Mouse (Mus musculus) lung, embryonic 15.5 days (tissue): ENCODE results near the gene Bahcc1. TPM values are rescaled to one million over a fixed set of nuclear protein-coding genes. Genes with fewer than 3 reads are reported as not detected.

Experiments
- ATAC-seq: fragments of 200-750 bp; cut with Nextera tagmentation; 2 replicates; pipeline ENCODE4 v1.8.0; 2017; ENCODE audit warnings: moderate number of reproducible peaks, borderline replicate concordance; ENCODE audit not compliant: low FRiP score, low TSS enrichment; ENCODE audit errors: extremely low read depth
- H3K27ac ChIP-seq: fragments of 300-500 bp; sonication (generic); 2 replicates; pipeline ENCODE4 v1.5.1; 2015; ENCODE audit warnings: moderate library complexity, mild to moderate bottlenecking, inconsistent platforms
- H3K27me3 ChIP-seq: fragments of 300-500 bp; sonication (generic); 2 replicates; pipeline ENCODE4 v1.6.1; 2015; ENCODE audit warnings: inconsistent platforms
- H3K36me3 ChIP-seq: fragments of 300-500 bp; sonication (generic); 2 replicates; pipeline ENCODE4 v1.6.1; 2015; ENCODE audit warnings: inconsistent platforms
- H3K4me1 ChIP-seq: fragments of 300-500 bp; sonication (generic); 2 replicates; pipeline ENCODE4 v1.6.1; 2015; ENCODE audit warnings: inconsistent platforms
- H3K4me2 ChIP-seq: fragments of 300-500 bp; sonication (generic); 2 replicates; pipeline ENCODE4 v1.6.1; 2015; ENCODE audit warnings: inconsistent platforms, mild to moderate bottlenecking, moderate library complexity
- H3K4me3 ChIP-seq: fragments of 300-500 bp; sonication (generic); 2 replicates; pipeline ENCODE4 v1.5.1; 2015; ENCODE audit warnings: mild to moderate bottlenecking, inconsistent platforms
- H3K9ac ChIP-seq: fragments of 300-500 bp; sonication (generic); 2 replicates; pipeline ENCODE4 v1.6.1; 2015; ENCODE audit warnings: inconsistent platforms
- H3K9me3 ChIP-seq: fragments of 300-500 bp; sonication (generic); 2 replicates; pipeline ENCODE4 v1.6.1; 2016; ENCODE audit warnings: inconsistent platforms
- WGBS: fragments of 180-500 bp; shearing (Covaris S2); methylation state at CpG from one replicate; pipeline ENCODE4 v1.1.7; 2015; 5-methylcytosine and 5-hydroxymethylcytosine counted together
- polyA plus RNA-seq: library from polyadenylated mRNA; unstranded; fragments of >200 nt; fragmentation: Nextera tagmentation; extraction: Ambion mirVana; gene quantifications from 2 replicates; pipeline ENCODE4 v1.2.1, GENCODE M21; 2015

The Bahcc1 gene
- polyA plus RNA-seq: 8.7 and 9.2 TPM in 2 replicates

DNA sequence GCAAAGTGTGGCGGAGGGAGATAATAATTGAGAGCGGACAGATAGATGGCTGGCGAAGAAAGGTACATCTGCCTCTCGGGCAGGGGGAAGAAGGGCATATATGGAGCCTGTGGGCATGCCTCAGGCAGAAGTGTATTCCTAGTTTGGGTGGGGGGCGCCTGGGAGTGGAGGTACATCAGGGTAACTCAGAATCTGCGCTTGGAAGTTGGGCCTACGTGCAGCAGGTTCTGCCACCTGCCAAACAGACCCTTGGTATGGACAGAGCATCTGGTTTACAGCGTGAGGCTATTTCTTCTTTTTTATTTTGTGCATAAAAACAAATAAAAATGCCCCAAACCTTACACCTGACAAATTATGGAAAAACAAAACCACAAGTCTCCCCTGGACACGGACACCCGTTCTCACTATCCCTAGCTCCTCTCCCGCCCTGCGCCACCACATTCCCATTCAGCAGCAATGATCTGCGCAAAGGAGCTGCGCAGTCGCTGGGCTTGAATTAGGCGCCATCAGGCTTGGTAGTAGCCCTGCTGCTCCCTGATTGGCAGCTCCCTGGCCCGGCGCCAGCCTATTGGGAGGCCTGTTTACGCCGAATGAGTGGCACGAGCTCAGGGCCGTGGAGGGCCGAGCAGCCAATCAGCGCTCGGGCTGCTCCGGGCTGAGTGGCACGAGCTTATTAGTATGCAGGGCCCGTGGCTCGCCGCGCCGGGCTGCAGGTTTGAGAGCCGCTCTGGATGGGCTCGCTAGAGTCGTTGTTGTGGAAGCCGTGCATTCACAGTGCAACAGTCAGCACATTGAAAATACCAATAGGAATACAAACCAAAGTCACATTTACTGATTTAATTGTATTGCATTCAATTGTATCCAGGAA, at the start of gene Bahcc1:
Gene Bahcc1, plus strand, starts transcription at position 718 of the 868 bp plus-strand sequence.
- Histone ChIP-seq H3K27me3 (no peaks in the 10 kb centered on the region), H3K9ac (peak within 1 kb of the TSS; percentile 92), H3K4me1 (peaks cover 33% of the 10 kb centered on the region), H3K9me3 (no peaks in the 10 kb centered on the region), H3K27ac (peak within 1 kb of the TSS; percentile 86), H3K4me2 (peak within 1 kb of the TSS; percentile 92), H3K36me3 (no peaks in the 10 kb centered on the region), H3K4me3 (peak within 1 kb of the TSS; percentile 62)
- ATAC-seq: peak; percentile 91
- WGBS: under 1% methylated on average over 36 of the region's 36 CpGs

DNA sequence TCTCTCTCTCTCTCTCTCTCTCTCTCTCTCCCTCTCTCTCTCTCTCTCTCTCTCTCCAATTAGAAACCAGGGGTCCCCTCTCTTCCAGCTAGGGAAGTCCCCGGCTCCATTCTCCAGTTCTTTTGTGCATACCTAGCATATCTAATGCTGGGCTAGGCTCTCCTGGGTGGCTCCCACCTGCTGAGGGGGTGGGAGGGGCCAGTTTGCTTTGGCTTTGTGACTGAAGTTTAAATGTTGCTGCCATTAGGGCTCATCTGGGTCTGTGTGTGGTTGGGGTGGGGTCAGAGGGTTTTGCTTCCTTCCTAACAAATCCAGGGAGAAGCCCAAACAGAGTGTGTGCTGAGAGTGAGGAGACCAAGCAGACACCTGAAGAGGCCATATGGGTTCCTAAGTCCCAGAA, 49.6 kb upstream of the Bahcc1 start:
- no peaks in the 10 kb centered on the region for H3K9me3 ChIP-seq
- ATAC-seq: 0 out of 2 replicates have a peak, but pooled peaks have one; percentile 24
- H3K4me3 ChIP-seq: no peak overlapping the region
- H3K9ac ChIP-seq: 0 out of 2 replicates have a peak overlapping the region, but pooled peaks have one; percentile 19
- H3K27me3 ChIP-seq: no peaks in the 10 kb centered on the region
- H3K4me1 ChIP-seq: peaks cover 49% of the 10 kb centered on the region
- H3K36me3 ChIP-seq: no peaks in the 10 kb centered on the region
- H3K27ac ChIP-seq: peak overlapping the region; percentile 93
- peak overlapping the region; percentile 87; the same call in 1 of the 2 replicates for H3K4me2 ChIP-seq
- 43% methylated on average over 1 of the region's 1 CpGs for WGBS

DNA sequence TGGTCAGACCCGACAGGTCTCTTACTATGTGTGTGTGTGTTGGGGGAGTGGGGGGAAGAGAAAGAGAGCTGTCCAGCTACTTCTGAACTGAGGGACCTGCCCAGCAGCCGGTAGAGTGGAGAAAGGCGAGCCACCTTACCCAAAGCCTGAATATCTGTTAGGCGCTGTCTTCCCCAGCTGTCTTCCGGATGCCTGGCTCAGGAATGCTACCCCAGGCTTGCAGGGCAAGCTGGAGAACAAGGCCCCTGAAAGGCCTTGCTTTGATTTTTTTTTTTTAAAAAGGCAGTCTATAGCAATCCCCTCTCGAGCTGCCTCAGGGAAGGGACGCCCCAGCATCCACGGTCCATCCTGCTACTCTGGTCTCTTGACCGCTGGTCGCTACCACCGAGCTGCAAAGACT, 49.0 kb upstream of the Bahcc1 start:
- peak overlapping the region; percentile 93 for H3K27ac ChIP-seq
- H3K9ac ChIP-seq: 0 out of 2 replicates have a peak overlapping the region, but pooled peaks have one; percentile 19
- no peak for ATAC-seq
- H3K36me3 ChIP-seq: no peaks in the 10 kb centered on the region
- no peaks in the 10 kb centered on the region for H3K27me3 ChIP-seq
- WGBS: 43% methylated on average over 11 of the region's 11 CpGs
- H3K4me1 ChIP-seq: peaks cover 49% of the 10 kb centered on the region
- H3K4me2 ChIP-seq: peak overlapping the region; percentile 87; the same call in 1 of the 2 replicates
- H3K9me3 ChIP-seq: no peaks in the 10 kb centered on the region
- peak overlapping the region; percentile 10; the same call in 1 of the 2 replicates for H3K4me3 ChIP-seq

DNA sequence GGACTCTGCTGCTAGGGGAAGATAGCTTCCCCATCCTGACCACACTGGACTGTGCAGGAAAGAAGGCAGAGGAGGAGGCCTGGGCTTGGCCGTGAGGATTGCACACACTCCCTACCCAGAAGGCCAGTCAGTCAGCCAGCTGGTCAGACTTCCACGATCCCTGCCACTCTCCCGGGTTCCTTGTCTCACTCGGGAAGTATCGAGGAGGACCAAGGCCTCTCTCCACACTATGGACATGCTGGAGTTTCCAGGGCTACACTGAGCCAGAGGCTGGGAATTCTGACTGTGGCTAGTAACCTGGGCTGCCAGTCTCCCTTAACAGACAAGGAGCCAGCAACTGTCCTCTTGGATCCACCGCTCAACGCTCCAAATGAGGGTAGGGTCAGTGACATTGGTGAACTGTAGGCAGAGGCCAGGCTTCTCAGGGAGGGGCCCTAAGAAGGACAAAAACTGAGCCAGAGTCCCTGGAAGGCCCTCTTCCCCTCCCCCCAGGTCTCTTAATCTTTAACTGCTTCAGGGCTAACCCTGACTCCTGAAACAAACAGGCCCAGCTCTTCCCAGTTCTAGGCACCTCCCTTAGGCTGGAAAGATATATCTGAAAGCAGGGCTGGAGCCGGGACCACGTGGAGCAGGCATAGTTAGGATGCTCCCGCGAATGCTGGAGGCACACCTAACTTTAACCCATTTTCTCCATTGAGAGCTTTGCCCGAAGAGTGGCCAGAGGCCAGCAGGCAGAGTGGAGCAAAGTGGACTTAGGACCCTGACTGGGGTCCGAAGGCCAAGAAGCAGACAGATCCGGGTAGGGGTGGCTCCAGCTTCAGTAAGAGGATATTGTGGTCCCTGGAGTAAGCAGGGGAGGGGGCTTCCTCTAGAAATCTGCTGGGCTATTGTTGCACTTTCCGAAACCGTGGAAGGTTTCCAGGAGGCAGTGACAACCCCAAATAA, 48.1 kb upstream of the Bahcc1 start:
- Histone ChIP-seq H3K27me3 (no peaks in the 10 kb centered on the region), H3K4me1 (peaks cover 49% of the 10 kb centered on the region)
- WGBS: 17% methylated on average over 16 of the region's 16 CpGs

DNA sequence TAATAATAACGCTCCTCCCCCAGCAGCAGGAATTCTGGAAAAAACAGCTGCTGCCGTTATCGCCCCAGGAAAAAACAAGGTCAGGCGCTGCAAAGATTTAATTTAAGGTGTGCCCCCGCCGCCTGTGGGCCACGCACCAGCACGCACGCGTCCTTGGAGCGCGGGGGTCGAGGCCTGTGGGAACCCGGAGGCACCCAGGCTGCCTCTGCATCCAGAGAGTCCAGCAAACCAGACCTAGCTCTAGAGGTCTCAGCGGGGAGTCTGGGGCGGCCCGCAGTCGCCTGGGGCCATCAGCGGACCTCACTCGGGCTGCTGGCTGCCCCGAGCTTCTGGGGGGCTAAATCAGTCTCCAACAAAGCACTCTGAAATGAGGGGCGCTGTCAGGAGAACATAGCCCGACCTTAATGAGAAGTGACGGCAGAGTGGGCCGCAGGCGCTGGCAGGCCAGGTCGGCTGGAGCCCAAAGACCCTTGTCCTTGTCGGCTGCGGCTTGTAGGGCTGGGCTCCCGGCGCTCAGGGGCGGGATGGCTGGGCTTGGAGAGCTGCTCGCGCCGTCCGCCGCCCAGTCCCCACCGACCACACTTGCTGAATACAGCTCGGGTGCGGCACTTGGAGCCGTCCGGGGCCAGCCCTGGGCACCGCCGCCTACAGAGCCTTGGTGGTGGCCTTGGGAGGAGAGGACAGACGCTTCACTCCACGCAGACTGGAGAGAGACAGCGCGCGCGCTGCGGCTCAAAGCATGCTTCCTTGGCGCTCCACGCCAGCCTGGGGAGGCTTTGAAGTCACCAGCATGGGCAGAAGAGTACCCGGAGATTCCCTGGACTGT, 47.2 kb upstream of the Bahcc1 start:
- Histone ChIP-seq H3K27ac (peak overlapping the region; percentile 93), H3K4me3 (peak overlapping the region; percentile 63), H3K9me3 (no peaks in the 10 kb centered on the region), H3K9ac (peak overlapping the region; percentile 83), H3K27me3 (no peaks in the 10 kb centered on the region), H3K4me2 (peak overlapping the region; percentile 87), H3K36me3 (no peaks in the 10 kb centered on the region), H3K4me1 (peaks cover 53% of the 10 kb centered on the region)
- ATAC-seq: no peak
- 6% methylated on average over 50 of the region's 54 CpGs for WGBS

More for the DNA sequence above, 48.1 kb upstream of the Bahcc1 start:
- Histone ChIP-seq H3K4me3 (peak overlapping the region; percentile 63), H3K9ac (peak overlapping the region; percentile 83), H3K36me3 (no peaks in the 10 kb centered on the region), H3K27ac (peak overlapping the region; percentile 93), H3K9me3 (no peaks in the 10 kb centered on the region), H3K4me2 (peak overlapping the region; percentile 87)
- ATAC-seq: no peak

DNA sequence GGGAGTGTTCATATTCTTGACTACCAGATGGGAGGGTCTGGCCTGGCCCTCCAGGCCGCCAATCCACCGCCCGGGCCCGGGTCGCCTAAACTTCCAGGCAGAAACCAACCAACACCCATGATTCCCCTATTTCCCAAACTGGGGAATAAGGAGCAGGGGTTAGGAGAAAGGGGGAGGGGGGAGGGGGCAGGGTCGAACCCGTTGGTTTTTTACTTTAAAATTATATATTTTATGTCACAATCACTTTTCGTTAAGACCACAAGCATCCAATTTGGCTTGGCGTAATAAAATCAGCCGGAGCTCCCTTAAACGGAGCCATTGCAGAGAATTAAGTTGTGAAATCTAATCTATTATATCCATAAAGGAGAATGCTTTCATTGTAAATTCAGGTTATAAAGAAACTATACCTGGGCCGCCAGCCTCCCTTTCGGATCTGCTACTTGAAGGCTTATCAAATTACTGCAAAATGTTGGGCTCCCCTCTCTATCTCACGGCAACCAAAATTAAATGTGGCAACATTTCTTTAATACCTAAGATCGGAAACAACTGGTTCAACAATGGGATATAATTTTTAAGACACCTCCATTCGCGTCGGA, 46.5 kb upstream of the Bahcc1 start:
- Histone ChIP-seq H3K9me3 (no peaks in the 10 kb centered on the region), H3K4me3 (peak overlapping the region; percentile 63), H3K9ac (peak overlapping the region; percentile 83), H3K4me2 (peak overlapping the region; percentile 87), H3K4me1 (peaks cover 57% of the 10 kb centered on the region), H3K27me3 (no peaks in the 10 kb centered on the region), H3K27ac (peak overlapping the region; percentile 93), H3K36me3 (no peaks in the 10 kb centered on the region)
- ATAC-seq: no peak
- 19% methylated on average over 18 of the region's 18 CpGs for WGBS

DNA sequence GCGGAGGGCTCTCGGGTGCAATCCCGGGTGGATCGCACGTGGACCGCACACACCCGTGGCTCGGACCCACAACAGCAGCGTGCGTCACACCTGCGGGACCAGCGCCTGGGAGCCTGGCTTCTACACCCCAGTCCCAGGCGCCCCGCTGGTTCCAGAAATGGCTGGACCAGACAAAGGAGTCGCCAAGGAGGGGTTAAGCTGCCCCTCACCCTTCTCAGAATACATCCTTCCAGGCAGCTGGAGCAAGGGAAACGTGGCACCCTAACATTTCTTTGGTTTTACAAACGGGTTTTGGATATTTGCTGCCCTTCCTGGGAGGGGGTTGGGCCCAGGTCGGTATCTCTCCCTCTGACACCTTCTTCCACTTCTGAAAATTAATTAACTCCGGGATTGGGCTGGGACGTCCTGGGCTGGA, 45.9 kb upstream of the Bahcc1 start:
- Histone ChIP-seq H3K4me2 (peak overlapping the region; percentile 87), H3K4me3 (peak overlapping the region; percentile 63), H3K9ac (peak overlapping the region; percentile 83), H3K9me3 (no peaks in the 10 kb centered on the region), H3K4me1 (peaks cover 60% of the 10 kb centered on the region), H3K27ac (peak overlapping the region; percentile 93), H3K36me3 (no peaks in the 10 kb centered on the region), H3K27me3 (no peaks in the 10 kb centered on the region)
- no peak for ATAC-seq
- WGBS: 5% methylated on average over 20 of the region's 20 CpGs

DNA sequence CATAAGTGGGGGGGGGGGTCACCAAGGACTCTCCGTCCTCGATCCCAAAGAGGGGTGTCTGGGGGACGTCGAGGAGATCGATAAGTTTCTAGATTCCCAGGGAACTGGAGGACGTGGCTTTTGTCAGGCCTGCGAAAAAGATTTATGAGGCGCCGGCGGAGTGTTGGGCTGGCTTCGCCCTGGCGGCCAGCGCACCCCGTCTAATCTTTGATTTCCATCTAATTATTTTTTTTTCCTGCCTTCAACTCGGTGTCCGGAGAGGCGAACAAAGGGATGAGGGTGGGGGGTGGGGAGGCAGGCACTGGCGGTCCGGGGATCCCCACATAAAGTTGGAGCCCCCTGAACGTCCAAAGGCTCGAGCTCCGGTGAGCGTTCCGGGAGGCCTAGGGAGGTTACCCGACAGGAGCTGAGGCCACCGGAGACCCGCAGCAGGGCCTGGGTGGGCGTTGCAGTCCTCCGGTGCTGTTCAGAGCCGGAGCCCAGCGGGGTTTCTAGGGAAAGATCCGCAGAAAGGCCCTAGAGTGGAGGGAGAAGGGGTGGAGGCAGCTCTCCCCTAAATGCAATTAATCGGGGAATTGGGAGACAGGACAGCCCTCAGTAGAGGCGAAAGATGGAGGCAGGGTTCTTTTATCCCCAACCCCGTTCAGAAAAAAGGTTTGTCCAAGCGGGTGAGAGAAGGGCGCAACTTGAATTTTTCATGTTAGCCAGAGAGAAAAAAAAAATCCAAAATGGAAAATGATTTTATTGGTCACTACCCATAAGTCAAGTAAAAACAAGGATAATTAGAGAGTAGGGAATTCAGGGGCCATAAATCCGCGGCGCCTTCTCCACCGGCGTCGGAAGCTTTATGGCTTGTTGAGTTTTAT, 45.3 kb upstream of the Bahcc1 start:
- WGBS: under 1% methylated on average over 43 of the region's 43 CpGs
- H3K36me3 ChIP-seq: no peaks in the 10 kb centered on the region
- H3K4me2 ChIP-seq: peak overlapping the region; percentile 87
- peak overlapping the region; percentile 83 for H3K9ac ChIP-seq
- ATAC-seq: no peak
- peak overlapping the region; percentile 93 for H3K27ac ChIP-seq
- H3K4me1 ChIP-seq: peaks cover 55% of the 10 kb centered on the region
- peak overlapping the region; percentile 63 for H3K4me3 ChIP-seq
- no peaks in the 10 kb centered on the region for H3K9me3 ChIP-seq
- H3K27me3 ChIP-seq: no peaks in the 10 kb centered on the region

DNA sequence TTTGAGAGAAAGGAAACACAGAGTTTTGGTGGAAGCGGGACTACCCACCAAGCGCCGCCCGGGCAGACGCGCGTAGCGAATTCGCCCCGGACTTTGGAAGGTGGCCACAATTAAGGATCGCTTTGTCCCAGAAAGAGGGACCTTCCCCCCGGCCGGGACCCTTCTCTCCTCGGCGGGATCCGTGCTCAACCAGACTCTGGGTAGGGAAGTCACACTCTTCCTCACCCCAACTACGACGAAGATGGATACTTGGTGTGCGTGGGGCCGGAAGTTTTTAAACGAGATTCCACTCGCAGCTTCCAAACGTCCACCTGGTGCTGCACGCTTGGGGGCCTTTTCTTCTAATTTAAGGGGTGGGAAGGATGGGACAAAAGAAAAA, 44.7 kb upstream of the Bahcc1 start:
- H3K36me3 ChIP-seq: no peaks in the 10 kb centered on the region
- ATAC-seq: no peak
- WGBS: under 1% methylated on average over 24 of the region's 24 CpGs
- H3K27ac ChIP-seq: peak overlapping the region; percentile 93; the same call in 1 of the 2 replicates
- H3K27me3 ChIP-seq: no peaks in the 10 kb centered on the region
- H3K9me3 ChIP-seq: no peaks in the 10 kb centered on the region
- H3K9ac ChIP-seq: peak overlapping the region; percentile 83
- H3K4me2 ChIP-seq: peak overlapping the region; percentile 87
- peaks cover 51% of the 10 kb centered on the region for H3K4me1 ChIP-seq
- H3K4me3 ChIP-seq: peak overlapping the region; percentile 63
